Mouse (Mus musculus): ENCODE data around the gene Mrap2. TPM values are rescaled to one million over a fixed set of nuclear protein-coding genes. Genes with fewer than 3 reads are reported as not detected.
A peak's percentile ranks its signal among the peaks of the same experiment; 100 is the strongest.

Mrap2 gene
- total and polyA plus RNA-seq, 2 experiments from 2014 or later = 3.1 to 3.2 TPM

GRCm38 (mm10) chr9:87200919-87201318 is 56.8 kb downstream of the Mrap2 start:
- Histone ChIP-seq H3K4me1 (ENCODE audit: insufficient read depth) (no peaks in the 10 kb centered on the region), H3K27ac (ENCODE audit: low read depth, low read length) (no peak overlapping the region), H3K27me3 (ENCODE audit: insufficient read depth, low read length) (no peaks in the 10 kb centered on the region), H3K9me3 (ENCODE audit: low read length) (no peaks in the 10 kb centered on the region), H3K4me3 (ENCODE audit: low read depth, low read length) (no peak overlapping the region), H3K36me3 (ENCODE audit: insufficient read depth) (peaks cover 35% of the 10 kb centered on the region), H3K9ac (no peak overlapping the region), H3K4me2 (ENCODE audit: low read depth) (no peak overlapping the region)
- ATAC-seq = no peak
- no peak for DNase-seq
- WGBS = 95% methylated on average over 4 of the region's 4 CpGs
- TF ChIP-seq CTCF (IDR thresholded peaks at IDR 0.05; ENCODE audit: low read depth) = no peak

- Histone ChIP-seq H3K4me2 (ENCODE audit: low read depth) (no peak overlapping the region), H3K9me3 (ENCODE audit: low read length) (no peaks in the 10 kb centered on the region), H3K27ac (ENCODE audit: low read depth, low read length) (no peak overlapping the region), H3K27me3 (ENCODE audit: insufficient read depth, low read length) (no peaks in the 10 kb centered on the region), H3K36me3 (ENCODE audit: insufficient read depth) (peaks cover 38% of the 10 kb centered on the region), H3K9ac (no peak overlapping the region), H3K4me3 (ENCODE audit: low read depth, low read length) (no peak overlapping the region), H3K4me1 (ENCODE audit: insufficient read depth) (no peaks in the 10 kb centered on the region)
- ATAC-seq = peak; percentile 58; the same call in 1 of the 2 replicates
- DNase-seq = no peak
- no peak for TF ChIP-seq CTCF (IDR thresholded peaks at IDR 0.05; ENCODE audit: low read depth)
- 64% methylated on average over 6 of the region's 6 CpGs for WGBS
These were observed 58.3 kb downstream of the Mrap2 start for GRCm38 (mm10) chr9:87202431-87202830.

- DNase-seq = no peak
- Histone ChIP-seq H3K4me1 (ENCODE audit: insufficient read depth) (no peaks in the 10 kb centered on the region), H3K9me3 (ENCODE audit: low read length) (no peaks in the 10 kb centered on the region), H3K36me3 (ENCODE audit: insufficient read depth) (peaks cover 47% of the 10 kb centered on the region), H3K9ac (no peak overlapping the region), H3K4me3 (ENCODE audit: low read depth, low read length) (no peak overlapping the region), H3K27ac (ENCODE audit: low read depth, low read length) (no peak overlapping the region), H3K4me2 (ENCODE audit: low read depth) (no peak overlapping the region), H3K27me3 (ENCODE audit: insufficient read depth, low read length) (no peaks in the 10 kb centered on the region)
- TF ChIP-seq CTCF (IDR thresholded peaks at IDR 0.05; ENCODE audit: low read depth) = no peak
- 96% methylated on average over 9 of the region's 9 CpGs for WGBS
- no peak for ATAC-seq
These were observed 66.8 kb downstream of the Mrap2 start for GRCm38 (mm10) chr9:87210830-87211339.

GRCm38 (mm10) chr9:87213204-87213603 is 69.1 kb downstream of the Mrap2 start:
- Histone ChIP-seq H3K9me3 (ENCODE audit: low read length) (no peaks in the 10 kb centered on the region), H3K36me3 (ENCODE audit: insufficient read depth) (peaks cover 48% of the 10 kb centered on the region), H3K27me3 (ENCODE audit: insufficient read depth, low read length) (no peaks in the 10 kb centered on the region), H3K4me1 (ENCODE audit: insufficient read depth) (no peaks in the 10 kb centered on the region), H3K27ac (ENCODE audit: low read depth, low read length) (no peak overlapping the region), H3K4me2 (ENCODE audit: low read depth) (no peak overlapping the region), H3K9ac (no peak overlapping the region), H3K4me3 (ENCODE audit: low read depth, low read length) (no peak overlapping the region)
- ATAC-seq (no peak), DNase-seq (no peak)
- no peak for TF ChIP-seq CTCF (IDR thresholded peaks at IDR 0.05; ENCODE audit: low read depth)
- 93% methylated on average over 4 of the region's 4 CpGs for WGBS

Other genes with a start within 250 kb of the Mrap2 start
- gene Ripply2, start 128.8 kb upstream of the Mrap2 start, total RNA-seq (2014; rRNA removed) = 3.5 and 5.6 TPM in 2 replicates
- gene Ripply2, start 128.8 kb upstream of the Mrap2 start, polyA plus RNA-seq (2015; fragmentation: Nextera tagmentation; extraction: Ambion mirVana) = 13.0 and 13.2 TPM in 2 replicates
- gene Cyb5r4, start 122.3 kb upstream of the Mrap2 start, total RNA-seq (2014; rRNA removed) = 37.5 and 40.2 TPM in 2 replicates
- gene Cyb5r4, start 122.3 kb upstream of the Mrap2 start, polyA plus RNA-seq (2015; fragmentation: Nextera tagmentation; extraction: Ambion mirVana) = 37.6 and 40.3 TPM in 2 replicates
- gene Cep162, start 111.2 kb downstream of the Mrap2 start, total RNA-seq (2014; rRNA removed) = 6.7 and 8.9 TPM in 2 replicates
- 1.8 and 3.4 TPM in 2 replicates for gene Cep162, start 111.2 kb downstream of the Mrap2 start, polyA plus RNA-seq (2015; fragmentation: Nextera tagmentation; extraction: Ambion mirVana)